In genomic region chr8:57918720-57919640, GRCm38 (mm10) we compare ENCODE assay signal across 15 mouse cellular contexts.
A peak's percentile ranks its signal among the peaks of the same experiment; 100 is the strongest.
DNase-seq lines count a peak whose midpoint lies in the region; ATAC-seq and TF ChIP-seq lines count a peak whose summit lies in the region.
"Had no signal": no experiment of that assay in that cellular context is flagged by ENCODE, and none has a peak within 500 bp of the region (broad histone marks: within the 10 kb centered on the region; RNA-seq: fewer than 3 reads in every experiment).

No protein-coding gene starts in this region.

- no peak overlapping the region for H3K27ac ChIP-seq in kidney, embryonic 16.5 days (ENCODE audit: low read length)
- no peak overlapping the region for H3K27ac ChIP-seq in limb, embryonic 14.5 days (replicated peaks; ENCODE audit: low read depth, low read length)
- no peak overlapping the region for H3K27ac ChIP-seq in heart, adult 2 months
- H3K27ac ChIP-seq: embryonic facial prominence, embryonic 13.5 days; liver, embryonic 13.5 days had no signal

- no peaks in the 10 kb centered on the region for H3K4me1 ChIP-seq in kidney, embryonic 16.5 days (ENCODE audit: insufficient read depth, low read length)
- H3K4me1 ChIP-seq in limb, embryonic 14.5 days (ENCODE audit: control insufficient read depth, insufficient read depth, low read length), result no peaks in the 10 kb centered on the region
- no peaks in the 10 kb centered on the region for H3K4me1 ChIP-seq in heart, adult 2 months (ENCODE audit: control insufficient read depth, insufficient read depth, low read length)
- H3K4me1 ChIP-seq: embryonic facial prominence, embryonic 13.5 days; liver, embryonic 13.5 days; megakaryocyte, embryonic 14.5 days had no signal

- ATAC-seq in kidney, embryonic 16.5 days (ENCODE audit: low FRiP score, low TSS enrichment), result peak; percentile 12; the same call in 1 of the 2 replicates
- peak; percentile 50; the same call in 1 of the 2 replicates for ATAC-seq in limb, embryonic 14.5 days (ENCODE audit: low FRiP score, low read depth)

- H3K4me2 ChIP-seq in kidney, embryonic 16.5 days (replicated peaks; ENCODE audit: low read depth, low read length), result no peak overlapping the region
- H3K4me2 ChIP-seq in limb, embryonic 14.5 days (replicated peaks; ENCODE audit: low read depth, low read length, severe bottlenecking), result no peak overlapping the region
- H3K4me2 ChIP-seq: embryonic facial prominence, embryonic 13.5 days; liver, embryonic 13.5 days had no signal

- H3K9me3 ChIP-seq in kidney, embryonic 16.5 days (ENCODE audit: low read length), result no peaks in the 10 kb centered on the region
- no peaks in the 10 kb centered on the region for H3K9me3 ChIP-seq in limb, embryonic 14.5 days (ENCODE audit: control insufficient read depth, low read length)
- H3K9me3 ChIP-seq: embryonic facial prominence, embryonic 13.5 days; liver, embryonic 13.5 days; megakaryocyte, embryonic 14.5 days had no signal

- TF ChIP-seq CTCF in heart, adult 2 months (IDR thresholded peaks at IDR 0.05), result no peak

- TF ChIP-seq POLR2A in limb, embryonic 14.5 days (IDR thresholded peaks at IDR 0.05; ENCODE audit: borderline replicate concordance, extremely low read depth, insufficient read depth, insufficient read length), result no peak
- TF ChIP-seq POLR2A in heart, adult 2 months (IDR thresholded peaks at IDR 0.05; ENCODE audit: insufficient read depth, low read depth, low read length), result no peak

- H3K79me2 ChIP-seq in heart, adult 2 months (replicated peaks; ENCODE audit: control insufficient read depth, insufficient read depth, low read length), result no peaks in the 10 kb centered on the region

- 55% methylated on average over 9 of the region's 9 CpGs for WGBS in kidney, embryonic 16.5 days
- WGBS in limb, embryonic 14.5 days, result 50% methylated on average over 9 of the region's 9 CpGs
- 74% methylated on average over 9 of the region's 9 CpGs for WGBS in heart, adult 2 months

- H3K27me3 ChIP-seq in kidney, embryonic 16.5 days (ENCODE audit: insufficient read depth, low read length), result no peaks in the 10 kb centered on the region
- no peaks in the 10 kb centered on the region for H3K27me3 ChIP-seq in limb, embryonic 14.5 days (ENCODE audit: control insufficient read depth, insufficient read depth, low read length)
- H3K27me3 ChIP-seq in heart, adult 2 months (ENCODE audit: control insufficient read depth, insufficient read depth, low read length), result no peaks in the 10 kb centered on the region
- H3K27me3 ChIP-seq: CH12.LX; embryonic facial prominence, embryonic 13.5 days; liver, embryonic 13.5 days; megakaryocyte, embryonic 14.5 days had no signal

- intact Hi-C loops in heart, adult 2 months (cut with DNase I), result no loop called here

- no peak for TF ChIP-seq EP300 in heart, adult 2 months (IDR thresholded peaks at IDR 0.05; ENCODE audit: insufficient read depth, low read depth, low read length)

- no peak for DNase-seq in kidney, adult 8-10 months
- DNase-seq in embryo, embryonic 11 days, result peak; percentile 54
- no peak for DNase-seq in limb, embryonic 14.5 days (ENCODE audit: low spot score)
- peak; percentile 80 for DNase-seq in retina, embryonic 14.5 days (ENCODE audit: low spot score)
- no peak for DNase-seq in cerebellum, postnatal 36 days
- DNase-seq in heart, adult 2 months, result no peak
- DNase-seq: adrenal gland, postnatal 14 days; cerebellum, adult 11 months; kidney, adult 2 months; liver, embryonic 13.5 days; thymus, adult 2 months had no signal

- H3K9ac ChIP-seq in kidney, embryonic 16.5 days (replicated peaks; ENCODE audit: low read length), result no peak overlapping the region
- H3K9ac ChIP-seq in limb, embryonic 14.5 days (ENCODE audit: low read depth, low read length, severe bottlenecking), result no peak overlapping the region
- H3K9ac ChIP-seq in heart, adult 2 months (ENCODE audit: low read depth, low read length), result no peak overlapping the region
- H3K9ac ChIP-seq: embryonic facial prominence, embryonic 13.5 days; liver, embryonic 13.5 days had no signal

- H3K36me3 ChIP-seq in kidney, embryonic 16.5 days (ENCODE audit: insufficient read depth, low read length), result no peaks in the 10 kb centered on the region
- H3K36me3 ChIP-seq in limb, embryonic 14.5 days (ENCODE audit: control insufficient read depth, insufficient read depth, low read length), result no peaks in the 10 kb centered on the region
- H3K36me3 ChIP-seq in heart, adult 2 months (ENCODE audit: control insufficient read depth, insufficient read depth, low read length), result no peaks in the 10 kb centered on the region
- H3K36me3 ChIP-seq: embryonic facial prominence, embryonic 13.5 days; liver, embryonic 13.5 days had no signal

- no peak overlapping the region for H3K4me3 ChIP-seq in kidney, embryonic 16.5 days (ENCODE audit: low read length)
- H3K4me3 ChIP-seq in limb, embryonic 14.5 days (replicated peaks; ENCODE audit: low read length), result no peak overlapping the region
- no peak overlapping the region for H3K4me3 ChIP-seq in heart, adult 2 months
- H3K4me3 ChIP-seq: embryonic facial prominence, embryonic 13.5 days; liver, embryonic 13.5 days; megakaryocyte, embryonic 14.5 days had no signal

Comparison
In these comparisons a context has a peak if more than half of its experiments do, and no peak if none do; other contexts are left out.
1. DNase-seq: peak in embryo, embryonic 11 days (single experiment) and retina, embryonic 14.5 days (single experiment); none in kidney, adult 8-10 months (0 of 2), limb, embryonic 14.5 days (single experiment), cerebellum, postnatal 36 days (0 of 2) and heart, adult 2 months (0 of 2).